Mouse (Mus musculus) hematopoietic multipotent progenitor cell, adult 10-12 weeks (in vitro differentiated cells): ENCODE data around the gene Gm43720. TPM values are rescaled to one million over a fixed set of nuclear protein-coding genes. Genes with fewer than 3 reads are reported as not detected.

Experiments
- polyA plus RNA-seq: library from polyadenylated mRNA; stranded (reverse); fragments of >175 nt; gene quantifications from 2 replicates; pipeline ENCODE4 v1.2.3, GENCODE M21; 2012; ENCODE audit warnings: low replicate concordance

Gm43720 gene
- polyA plus RNA-seq, result not detected in 2 replicates

GRCm38 (mm10) chr5:138279585-138280424 lies at the start of gene Gm43720, which contains the start of the genes Gpc2 and Stag3:
TSS of gene Gm43720 (minus strand) at chr5:138279958.
TSS of gene Gpc2 (minus strand) at chr5:138280005.
TSS of gene Stag3 (plus strand) at chr5:138280240.

GRCm38 (mm10) chr5:138272409-138272923 lies 7.3 kb downstream of the Gm43720 start, which contains the start of gene Gal3st4:
TSS of gene Gal3st4 (minus strand) at chr5:138272840.

GRCm38 (mm10) chr5:138263260-138264206 lies 16.2 kb downstream of the Gm43720 start, which contains the start of gene BC037034:
TSS of gene BC037034 (minus strand) at chr5:138264033.

GRCm38 (mm10) chr5:138255353-138256093 lies 24.2 kb downstream of the Gm43720 start, which contains the start of gene Lamtor4:
TSS of gene Lamtor4 (plus strand) at chr5:138255482.

GRCm38 (mm10) chr5:138225700-138226099 lies 54.1 kb downstream of the Gm43720 start, which contains the start of gene Nxpe5:
TSS of gene Nxpe5 (plus strand) at chr5:138225898.

Other genes with a start within 250 kb of the Gm43720 start
- not detected in 2 replicates for gene Smok3c, start 226.8 kb downstream of the Gm43720 start, polyA plus RNA-seq
- 0.78 and 1.9 TPM in 2 replicates for gene Zkscan1, start 194.9 kb downstream of the Gm43720 start, polyA plus RNA-seq
- 0.54 and 2.8 TPM in 2 replicates for gene Zscan21, start 163.1 kb downstream of the Gm43720 start, polyA plus RNA-seq
- 0.34 and 0.71 TPM in 2 replicates for gene Zfp113, start 124.2 kb downstream of the Gm43720 start, polyA plus RNA-seq
- gene Cops6, start 118.9 kb downstream of the Gm43720 start, polyA plus RNA-seq, result 45.0 and 53.1 TPM in 2 replicates
- 7.5 and 19.0 TPM in 2 replicates for gene Ap4m1, start 108.0 kb downstream of the Gm43720 start, polyA plus RNA-seq
- gene Mcm7, start 107.5 kb downstream of the Gm43720 start, polyA plus RNA-seq, result 5.9 and 28.7 TPM in 2 replicates
- gene Taf6, start 92.5 kb downstream of the Gm43720 start, polyA plus RNA-seq, result 13.1 and 29.5 TPM in 2 replicates
- gene Cnpy4, start 92.5 kb downstream of the Gm43720 start, polyA plus RNA-seq, result 1.4 and 2.7 TPM in 2 replicates
- gene Mblac1, start 85.6 kb downstream of the Gm43720 start, polyA plus RNA-seq, result 2.1 and 5.4 TPM in 2 replicates
- 1.6 and 1.8 TPM in 2 replicates for gene Nxpe5, start 54.1 kb downstream of the Gm43720 start, polyA plus RNA-seq
- 87.3 and 121 TPM in 2 replicates for gene Lamtor4, start 24.5 kb downstream of the Gm43720 start, polyA plus RNA-seq
- 198 and 365 TPM in 2 replicates for gene BC037034, start 15.9 kb downstream of the Gm43720 start, polyA plus RNA-seq
- not detected in 2 replicates for gene Gal3st4, start 7.1 kb downstream of the Gm43720 start, polyA plus RNA-seq
- 2.5 and 2.7 TPM in 2 replicates for gene Gpc2, start within 50 bp of the Gm43720 start, polyA plus RNA-seq
- 2.1 and 9.1 TPM in 2 replicates for gene Stag3, start 282 bp upstream of the Gm43720 start, polyA plus RNA-seq
- 0.81 and 2.3 TPM in 2 replicates for gene Pvrig, start 62.0 kb upstream of the Gm43720 start, polyA plus RNA-seq
- gene Zfp157, start 161.5 kb upstream of the Gm43720 start, polyA plus RNA-seq, result 0.62 and 2.5 TPM in 2 replicates